In genomic region chr7:122701751-122702150, GRCm38 (mm10) we compare ENCODE assay signal across 13 mouse cellular contexts. TPM values are rescaled to one million over a fixed set of nuclear protein-coding genes. Genes with fewer than 3 reads are reported as not detected.
A peak's percentile ranks its signal among the peaks of the same experiment; 100 is the strongest.
DNase-seq lines count a peak whose midpoint lies in the region; ATAC-seq lines count a peak whose summit lies in the region.
"Had no signal": no experiment of that assay in that cellular context is flagged by ENCODE, and none has a peak within 500 bp of the region (broad histone marks: within the 10 kb centered on the region; RNA-seq: fewer than 3 reads in every experiment).

No protein-coding gene starts in this region.

- no peak for DNase-seq in frontal cortex, postnatal 14 days (ENCODE audit: low spot score in 2 of 2)
- peak; percentile 65 for DNase-seq in right cerebral cortex, adult 18-20 months
- no peak for DNase-seq in right cerebral cortex, postnatal 4 days
- peak; percentile 38 to 67 for DNase-seq in left cerebral cortex, postnatal 14 days (ENCODE audit: low spot score in 2 of 2)
- DNase-seq in yolk sac, embryonic 10.5 days (ENCODE audit: low spot score): no peak
- DNase-seq in adrenal gland, adult 8-10 months: no peak
- no peak for DNase-seq in B cell, adult 2 months
- DNase-seq: cerebellum, adult 11-12 months; kidney, postnatal 36 days; thymus, adult 18-20 months had no signal

- intact Hi-C loops in left cerebral cortex, postnatal 14 days (cut with DNase I): no loop called here

- ATAC-seq in frontal cortex, adult (ENCODE audit: low TSS enrichment): peak; percentile 63
- ATAC-seq: midbrain, embryonic 16.5 days had no signal

RNA-seq across cellular contexts. Expression of gene Cacng3, which starts 31.5 kb away (rescaled TPM):
- total RNA-seq in left cerebral cortex, postnatal 14 days (2021): 100 to 1,000 TPM; 158 to 185 TPM
- 1 to 10 TPM in 2 of 4 experiments, under 1 TPM in 2; 0.80 to 2.0 (median 1.4) TPM for total RNA-seq in adrenal gland, adult 8-10 months (2022)
- total RNA-seq: gastrocnemius, adult 18-20 months had no signal

Comparison
In these comparisons a context has a peak if more than half of its experiments do, and no peak if none do; other contexts are left out.
1. DNase-seq: peak in right cerebral cortex, adult 18-20 months (single experiment) and left cerebral cortex, postnatal 14 days (2 of 2); none in frontal cortex, postnatal 14 days (0 of 2), right cerebral cortex, postnatal 4 days (single experiment), yolk sac, embryonic 10.5 days (single experiment), adrenal gland, adult 8-10 months (single experiment) and B cell, adult 2 months (0 of 2).
2. RNA of gene Cacng3, which starts 31.5 kb away (total RNA-seq): 158 to 185 TPM in left cerebral cortex, postnatal 14 days; 0.80 to 2.0 TPM in adrenal gland, adult 8-10 months; every median in the first group is over 10 times any median in the second.